Comparison of ENCODE assay signal across 8 mouse cellular contexts in the genomic region with DNA sequence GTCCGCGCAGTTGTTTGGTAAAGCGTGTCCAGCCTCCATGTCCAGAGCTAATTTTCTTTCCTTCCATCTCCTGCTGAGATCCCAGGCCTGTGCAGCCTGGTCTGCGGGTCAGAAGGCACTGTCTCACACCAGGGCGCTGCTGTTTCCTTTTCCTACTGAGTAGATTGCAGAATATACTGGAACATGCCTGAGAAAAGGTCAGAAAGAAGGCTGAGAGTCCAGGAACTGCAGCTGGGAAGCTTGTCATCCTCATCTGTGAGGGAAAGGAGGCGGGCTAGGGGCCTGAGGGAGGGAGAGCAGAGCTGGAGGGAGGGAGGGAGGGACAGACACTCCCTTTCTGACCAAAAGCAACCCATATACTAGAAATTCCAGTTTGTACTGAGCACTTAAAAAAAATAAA.
DNase-seq lines count a peak whose midpoint lies in the region; ATAC-seq and TF ChIP-seq lines count a peak whose summit lies in the region.

No protein-coding gene starts in this region.

- no peak for ATAC-seq in midbrain, embryonic 11.5 days (ENCODE audit: low FRiP score)
- ATAC-seq in midbrain, postnatal 0 days (ENCODE audit: low FRiP score), result no peak
- ATAC-seq in heart, postnatal 0 days (ENCODE audit: insufficient read depth, low read depth), result peak; percentile 49
- ATAC-seq in limb, embryonic 12.5 days (ENCODE audit: insufficient number of reproducible peaks, insufficient read depth, low FRiP score, low TSS enrichment, low read depth), result no peak
- no peak for ATAC-seq in midbrain, embryonic 15.5 days (replicated peaks)
- ATAC-seq in megakaryocyte-erythroid progenitor cell, adult 5-6 weeks (replicated peaks; ENCODE audit: low FRiP score, low TSS enrichment, poor library complexity, severe bottlenecking), result no peak

- WGBS in midbrain, embryonic 11.5 days, result 16% methylated on average over 6 of the region's 6 CpGs
- 22% methylated on average over 6 of the region's 6 CpGs for WGBS in midbrain, postnatal 0 days
- 62% methylated on average over 6 of the region's 6 CpGs for WGBS in heart, postnatal 0 days
- WGBS in limb, embryonic 12.5 days, result 29% methylated on average over 6 of the region's 6 CpGs
- 19% methylated on average over 6 of the region's 6 CpGs for WGBS in midbrain, embryonic 15.5 days

- H3K9me3 ChIP-seq in midbrain, embryonic 11.5 days (ENCODE audit: control insufficient read depth, low read length), result no peaks in the 10 kb centered on the region
- no peaks in the 10 kb centered on the region for H3K9me3 ChIP-seq in midbrain, postnatal 0 days (ENCODE audit: low read length)
- no peaks in the 10 kb centered on the region for H3K9me3 ChIP-seq in heart, postnatal 0 days (replicated peaks; ENCODE audit: control insufficient read depth, low read length)
- H3K9me3 ChIP-seq in limb, embryonic 12.5 days, result no peaks in the 10 kb centered on the region
- no peaks in the 10 kb centered on the region for H3K9me3 ChIP-seq in midbrain, embryonic 15.5 days

- peaks cover 22% of the 10 kb centered on the region for H3K4me1 ChIP-seq in midbrain, embryonic 11.5 days (ENCODE audit: control insufficient read depth, insufficient read depth, low read length)
- peaks cover 7% of the 10 kb centered on the region; the same call in 1 of the 2 replicates for H3K4me1 ChIP-seq in midbrain, postnatal 0 days (ENCODE audit: insufficient read depth, low read length)
- peaks cover 24% of the 10 kb centered on the region for H3K4me1 ChIP-seq in heart, postnatal 0 days (ENCODE audit: control insufficient read depth, insufficient read depth)
- peaks cover 44% of the 10 kb centered on the region for H3K4me1 ChIP-seq in limb, embryonic 12.5 days (replicated peaks)
- peaks cover 19% of the 10 kb centered on the region for H3K4me1 ChIP-seq in midbrain, embryonic 15.5 days

- DNase-seq in midbrain, embryonic 11.5 days (ENCODE audit: low spot score, missing footprints), result peak; percentile 87
- no peak for DNase-seq in midbrain, postnatal 0 days (ENCODE audit: low spot score)
- DNase-seq in heart, postnatal 0 days (ENCODE audit: low spot score), result peak; percentile 47
- no peak for DNase-seq in cerebellum, adult 11 months
- DNase-seq in right cerebral cortex, postnatal 14 days, result no peak

- peak overlapping the region; percentile 25; the same call in 1 of the 2 replicates for H3K4me2 ChIP-seq in midbrain, embryonic 11.5 days
- no peak overlapping the region; the same call in 1 of the 2 replicates for H3K4me2 ChIP-seq in midbrain, postnatal 0 days (ENCODE audit: low read depth, low read length, poor library complexity, severe bottlenecking)
- H3K4me2 ChIP-seq in heart, postnatal 0 days (ENCODE audit: low read depth, low read length), result peak overlapping the region; percentile 54; the same call in 1 of the 2 replicates
- peak overlapping the region; percentile 54 for H3K4me2 ChIP-seq in limb, embryonic 12.5 days
- peak overlapping the region; percentile 65; the same call in 1 of the 2 replicates for H3K4me2 ChIP-seq in midbrain, embryonic 15.5 days

- no peak for TF ChIP-seq EP300 in heart, postnatal 0 days (IDR thresholded peaks at IDR 0.05; ENCODE audit: low read depth)

- no peak overlapping the region for H3K27ac ChIP-seq in midbrain, embryonic 11.5 days (ENCODE audit: low read depth, low read length)
- H3K27ac ChIP-seq in midbrain, postnatal 0 days (ENCODE audit: low read depth, low read length), result no peak overlapping the region
- H3K27ac ChIP-seq in heart, postnatal 0 days (ENCODE audit: low read depth), result peak overlapping the region; percentile 62
- H3K27ac ChIP-seq in limb, embryonic 12.5 days, result peak overlapping the region; percentile 54; the same call in 1 of the 2 replicates
- no peak overlapping the region for H3K27ac ChIP-seq in midbrain, embryonic 15.5 days

- no peaks in the 10 kb centered on the region for H3K36me3 ChIP-seq in midbrain, embryonic 11.5 days (ENCODE audit: control insufficient read depth, insufficient read depth, low read length)
- no peaks in the 10 kb centered on the region for H3K36me3 ChIP-seq in midbrain, postnatal 0 days (ENCODE audit: insufficient read depth, low read length)
- H3K36me3 ChIP-seq in heart, postnatal 0 days (replicated peaks; ENCODE audit: control insufficient read depth, insufficient read depth, low read length), result no peaks in the 10 kb centered on the region
- no peaks in the 10 kb centered on the region for H3K36me3 ChIP-seq in limb, embryonic 12.5 days
- H3K36me3 ChIP-seq in midbrain, embryonic 15.5 days (replicated peaks), result no peaks in the 10 kb centered on the region

- no peak overlapping the region for H3K9ac ChIP-seq in midbrain, embryonic 11.5 days (ENCODE audit: low read length)
- H3K9ac ChIP-seq in midbrain, postnatal 0 days (replicated peaks; ENCODE audit: low read length, poor library complexity, severe bottlenecking), result no peak overlapping the region
- no peak overlapping the region for H3K9ac ChIP-seq in heart, postnatal 0 days (replicated peaks; ENCODE audit: low read depth, low read length)
- H3K9ac ChIP-seq in limb, embryonic 12.5 days (replicated peaks), result no peak overlapping the region
- no peak overlapping the region for H3K9ac ChIP-seq in midbrain, embryonic 15.5 days

- no peak for TF ChIP-seq CTCF in midbrain, postnatal 0 days (IDR thresholded peaks at IDR 0.05)
- TF ChIP-seq CTCF in heart, postnatal 0 days (IDR thresholded peaks at IDR 0.05; ENCODE audit: low read depth), result no peak

- peaks cover 25% of the 10 kb centered on the region for H3K27me3 ChIP-seq in midbrain, embryonic 11.5 days (ENCODE audit: control insufficient read depth, insufficient read depth, low read length)
- peaks cover 7% of the 10 kb centered on the region for H3K27me3 ChIP-seq in midbrain, postnatal 0 days (ENCODE audit: insufficient read depth, low read length)
- H3K27me3 ChIP-seq in heart, postnatal 0 days (ENCODE audit: control insufficient read depth, insufficient read depth, low read length), result no peaks in the 10 kb centered on the region
- peaks cover 40% of the 10 kb centered on the region for H3K27me3 ChIP-seq in limb, embryonic 12.5 days
- peaks cover 41% of the 10 kb centered on the region for H3K27me3 ChIP-seq in midbrain, embryonic 15.5 days (replicated peaks)

- no peak overlapping the region for H3K4me3 ChIP-seq in midbrain, embryonic 11.5 days (ENCODE audit: low read depth, low read length)
- no peak overlapping the region for H3K4me3 ChIP-seq in midbrain, postnatal 0 days (ENCODE audit: low read depth, low read length)
- H3K4me3 ChIP-seq in heart, postnatal 0 days (ENCODE audit: low read depth, low read length), result peak overlapping the region; percentile 24; the same call in 1 of the 2 replicates
- no peak overlapping the region for H3K4me3 ChIP-seq in limb, embryonic 12.5 days (replicated peaks)
- H3K4me3 ChIP-seq in midbrain, embryonic 15.5 days, result no peak overlapping the region

Comparison
In these comparisons a context has a peak if more than half of its experiments do, and no peak if none do; other contexts are left out.
1. DNase-seq: peak in midbrain, embryonic 11.5 days (single experiment) and heart, postnatal 0 days (single experiment); none in midbrain, postnatal 0 days (single experiment), cerebellum, adult 11 months (single experiment) and right cerebral cortex, postnatal 14 days (single experiment).
2. H3K27ac ChIP-seq: peak in heart, postnatal 0 days (single experiment) and limb, embryonic 12.5 days (single experiment); none in midbrain, embryonic 11.5 days (single experiment), midbrain, postnatal 0 days (single experiment) and midbrain, embryonic 15.5 days (single experiment).